Mouse (Mus musculus): ENCODE results near the gene Gm36864. TPM values are rescaled to one million over a fixed set of nuclear protein-coding genes. Genes with fewer than 3 reads are reported as not detected.

Gene Gm36864
- polyA plus RNA-seq, 1 experiment from 2014 or later, result not detected

DNA sequence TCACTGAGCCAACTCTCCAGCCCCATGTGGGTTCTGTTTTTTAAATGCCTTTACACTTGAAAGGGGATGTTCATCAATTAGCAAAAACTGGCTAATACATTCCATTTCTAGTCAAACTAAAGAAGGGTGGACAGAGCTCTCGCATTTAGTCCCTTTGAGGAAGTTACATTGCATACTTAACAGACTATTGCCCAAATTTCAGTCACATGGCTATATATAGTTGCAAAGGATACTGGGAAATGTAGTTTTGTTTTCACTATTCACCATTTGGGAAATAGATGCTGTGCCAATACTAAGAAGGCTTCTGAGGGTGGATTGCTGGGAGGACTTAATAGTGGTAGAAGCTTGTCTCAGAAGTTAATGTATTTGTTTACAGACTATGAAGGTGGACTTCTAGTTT, 45.0 kb downstream of the Gm36864 start:
- peaks cover 2% of the 10 kb centered on the region; the same call in 1 of the 2 replicates for H3K9me3 ChIP-seq (ENCODE audit: control insufficient read depth, low read length)

GRCm38 (mm10) chr7:44281586-44281985, 45.6 kb downstream of the Gm36864 start:
- Histone ChIP-seq H3K27ac (ENCODE audit: low read depth, low read length) (no peak overlapping the region), H3K9me3 (ENCODE audit: control insufficient read depth, low read length) (peaks cover 2% of the 10 kb centered on the region; the same call in 1 of the 2 replicates), H3K9ac (ENCODE audit: low read depth, low read length) (no peak overlapping the region), H3K27me3 (ENCODE audit: control insufficient read depth, insufficient read depth, low read length) (no peaks in the 10 kb centered on the region), H3K4me3 (ENCODE audit: low read length) (no peak overlapping the region), H3K4me2 (replicated peaks; ENCODE audit: low read depth, low read length) (no peak overlapping the region), H3K36me3 (ENCODE audit: control insufficient read depth, insufficient read depth, low read length) (no peaks in the 10 kb centered on the region), H3K4me1 (ENCODE audit: control insufficient read depth, insufficient read depth, low read length) (no peaks in the 10 kb centered on the region)
- WGBS, result 79% methylated on average over 7 of the region's 7 CpGs
- ATAC-seq (ENCODE audit: low FRiP score, low TSS enrichment), result no peak

More for the DNA sequence above, 45.0 kb downstream of the Gm36864 start:
- Histone ChIP-seq H3K4me1 (ENCODE audit: control insufficient read depth, insufficient read depth, low read length) (no peaks in the 10 kb centered on the region), H3K27me3 (ENCODE audit: control insufficient read depth, insufficient read depth, low read length) (no peaks in the 10 kb centered on the region), H3K4me2 (replicated peaks; ENCODE audit: low read depth, low read length) (no peak overlapping the region), H3K27ac (ENCODE audit: low read depth, low read length) (no peak overlapping the region), H3K9ac (ENCODE audit: low read depth, low read length) (no peak overlapping the region), H3K36me3 (ENCODE audit: control insufficient read depth, insufficient read depth, low read length) (no peaks in the 10 kb centered on the region), H3K4me3 (ENCODE audit: low read length) (no peak overlapping the region)
- no peak for ATAC-seq (ENCODE audit: low FRiP score, low TSS enrichment)
- WGBS, result 59% methylated on average over 1 of the region's 1 CpGs

DNA sequence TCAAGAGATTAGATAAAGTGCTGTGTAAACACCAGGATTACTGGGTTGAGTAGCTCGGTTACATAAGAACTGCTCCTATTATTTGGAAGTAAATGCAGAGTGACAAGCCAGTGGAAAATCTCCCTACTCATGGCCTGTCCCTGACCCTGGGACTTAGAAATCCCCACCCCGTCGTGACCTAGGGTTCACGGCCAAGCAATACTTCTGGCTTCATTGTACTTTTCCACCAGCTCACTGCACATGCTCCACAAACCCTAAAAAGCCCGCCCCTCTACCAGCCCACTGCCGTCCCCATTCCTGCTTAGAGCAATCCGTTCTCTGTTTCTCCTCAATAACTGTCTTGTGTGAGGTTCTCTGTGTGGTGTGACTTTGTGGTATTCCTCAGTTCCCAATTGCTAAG, 51.8 kb downstream of the Gm36864 start:
- Histone ChIP-seq H3K9me3 (ENCODE audit: control insufficient read depth, low read length) (no peaks in the 10 kb centered on the region), H3K27ac (ENCODE audit: low read depth, low read length) (no peak overlapping the region), H3K4me2 (replicated peaks; ENCODE audit: low read depth, low read length) (no peak overlapping the region), H3K4me1 (ENCODE audit: control insufficient read depth, insufficient read depth, low read length) (no peaks in the 10 kb centered on the region), H3K9ac (ENCODE audit: low read depth, low read length) (no peak overlapping the region), H3K27me3 (ENCODE audit: control insufficient read depth, insufficient read depth, low read length) (no peaks in the 10 kb centered on the region), H3K4me3 (ENCODE audit: low read length) (no peak overlapping the region), H3K36me3 (ENCODE audit: control insufficient read depth, insufficient read depth, low read length) (no peaks in the 10 kb centered on the region)
- ATAC-seq (ENCODE audit: low FRiP score, low TSS enrichment), result no peak
- 76% methylated on average over 7 of the region's 7 CpGs for WGBS

- Histone ChIP-seq H3K36me3 (ENCODE audit: control insufficient read depth, insufficient read depth, low read length) (no peaks in the 10 kb centered on the region), H3K4me3 (ENCODE audit: low read length) (no peak overlapping the region), H3K27ac (ENCODE audit: low read depth, low read length) (no peak overlapping the region), H3K4me2 (replicated peaks; ENCODE audit: low read depth, low read length) (no peak overlapping the region), H3K9me3 (ENCODE audit: control insufficient read depth, low read length) (no peaks in the 10 kb centered on the region), H3K9ac (ENCODE audit: low read depth, low read length) (no peak overlapping the region), H3K27me3 (ENCODE audit: control insufficient read depth, insufficient read depth, low read length) (no peaks in the 10 kb centered on the region), H3K4me1 (ENCODE audit: control insufficient read depth, insufficient read depth, low read length) (no peaks in the 10 kb centered on the region)
- WGBS, result 80% methylated on average over 4 of the region's 4 CpGs
- ATAC-seq (ENCODE audit: low FRiP score, low TSS enrichment), result no peak
These were observed 55.0 kb downstream of the Gm36864 start for GRCm38 (mm10) chr7:44290986-44291385.

DNA sequence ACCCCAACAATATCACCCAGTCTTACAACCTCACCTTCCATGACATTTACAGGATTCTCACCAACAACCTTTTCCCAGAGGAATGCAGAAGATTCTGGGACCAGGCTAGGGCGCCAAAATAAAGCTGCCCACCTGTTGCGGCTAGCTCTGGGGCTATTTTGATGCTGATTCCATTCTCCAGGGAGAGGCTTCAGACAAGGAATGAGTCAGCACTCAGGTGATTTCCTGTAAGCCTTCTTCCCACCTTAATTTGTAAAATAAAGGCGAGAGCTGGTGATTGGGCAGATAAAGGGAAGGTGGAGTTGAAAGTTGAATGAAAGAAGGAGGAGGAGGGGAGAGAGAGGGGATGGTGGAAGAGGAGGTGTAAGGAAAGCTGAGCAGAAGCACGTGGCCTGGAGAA, 55.4 kb downstream of the Gm36864 start:
- no peaks in the 10 kb centered on the region for H3K4me1 ChIP-seq (ENCODE audit: control insufficient read depth, insufficient read depth, low read length)
- no peak overlapping the region for H3K27ac ChIP-seq (ENCODE audit: low read depth, low read length)
- H3K36me3 ChIP-seq (ENCODE audit: control insufficient read depth, insufficient read depth, low read length), result no peaks in the 10 kb centered on the region
- no peak overlapping the region for H3K4me2 ChIP-seq (replicated peaks; ENCODE audit: low read depth, low read length)
- no peak for ATAC-seq (ENCODE audit: low FRiP score, low TSS enrichment)
- no peak overlapping the region for H3K4me3 ChIP-seq (ENCODE audit: low read length)
- no peaks in the 10 kb centered on the region for H3K9me3 ChIP-seq (ENCODE audit: control insufficient read depth, low read length)
- 53% methylated on average over 4 of the region's 4 CpGs for WGBS
- no peaks in the 10 kb centered on the region for H3K27me3 ChIP-seq (ENCODE audit: control insufficient read depth, insufficient read depth, low read length)
- no peak overlapping the region for H3K9ac ChIP-seq (ENCODE audit: low read depth, low read length)

Other genes starting within 250 kb of the Gm36864 start
- gene Klk1b11, start 240.3 kb upstream of the Gm36864 start, polyA plus RNA-seq (2014; fragmentation: Nextera tagmentation; extraction: Ambion mirVana), result not detected in 2 replicates
- gene Klk1b26, start 224.0 kb upstream of the Gm36864 start, polyA plus RNA-seq (2014; fragmentation: Nextera tagmentation; extraction: Ambion mirVana), result not detected in 2 replicates
- gene Klk1b27, start 183.9 kb upstream of the Gm36864 start, polyA plus RNA-seq (2014; fragmentation: Nextera tagmentation; extraction: Ambion mirVana), result not detected in 2 replicates
- gene Klk1b21, start 133.8 kb upstream of the Gm36864 start, polyA plus RNA-seq (2014; fragmentation: Nextera tagmentation; extraction: Ambion mirVana), result not detected in 2 replicates
- not detected in 2 replicates for gene Klk1b22, start 123.5 kb upstream of the Gm36864 start, polyA plus RNA-seq (2014; fragmentation: Nextera tagmentation; extraction: Ambion mirVana)
- gene Klk1b16, start 99.4 kb upstream of the Gm36864 start, polyA plus RNA-seq (2014; fragmentation: Nextera tagmentation; extraction: Ambion mirVana), result not detected in 2 replicates
- not detected in 2 replicates for gene Klk1b24, start 47.9 kb upstream of the Gm36864 start, polyA plus RNA-seq (2014; fragmentation: Nextera tagmentation; extraction: Ambion mirVana)
- not detected in 2 replicates for gene Klk1b3, start 38.0 kb upstream of the Gm36864 start, polyA plus RNA-seq (2014; fragmentation: Nextera tagmentation; extraction: Ambion mirVana)
- gene Klk1b4, start 28.7 kb upstream of the Gm36864 start, polyA plus RNA-seq (2014; fragmentation: Nextera tagmentation; extraction: Ambion mirVana), result not detected in 2 replicates
- gene Klk1b5, start 20.2 kb upstream of the Gm36864 start, polyA plus RNA-seq (2014; fragmentation: Nextera tagmentation; extraction: Ambion mirVana), result not detected in 2 replicates
- gene Klk1, start 10.8 kb upstream of the Gm36864 start, polyA plus RNA-seq (2014; fragmentation: Nextera tagmentation; extraction: Ambion mirVana), result 0.70 and 2.1 TPM in 2 replicates
- gene 1700028J19Rik, start 10.5 kb downstream of the Gm36864 start, polyA plus RNA-seq (2014; fragmentation: Nextera tagmentation; extraction: Ambion mirVana), result 1.3 and 1.6 TPM in 2 replicates
- 119 and 143 TPM in 2 replicates for gene 2410002F23Rik, start 10.5 kb downstream of the Gm36864 start, polyA plus RNA-seq (2014; fragmentation: Nextera tagmentation; extraction: Ambion mirVana)
- gene Acp4, start 21.2 kb downstream of the Gm36864 start, polyA plus RNA-seq (2014; fragmentation: Nextera tagmentation; extraction: Ambion mirVana), result not detected in 2 replicates
- gene Gm15517, start 25.3 kb downstream of the Gm36864 start, polyA plus RNA-seq (2014; fragmentation: Nextera tagmentation; extraction: Ambion mirVana), result not detected in 2 replicates
- 3.4 TPM in 2 replicates for gene Clec11a, start 70.7 kb downstream of the Gm36864 start, polyA plus RNA-seq (2014; fragmentation: Nextera tagmentation; extraction: Ambion mirVana)
- gene Shank1, start 74.1 kb downstream of the Gm36864 start, polyA plus RNA-seq (2014; fragmentation: Nextera tagmentation; extraction: Ambion mirVana), result 1.3 and 1.9 TPM in 2 replicates
- gene Syt3, start 147.9 kb downstream of the Gm36864 start, polyA plus RNA-seq (2014; fragmentation: Nextera tagmentation; extraction: Ambion mirVana), result 1.4 and 2.3 TPM in 2 replicates
- 1.0 and 1.5 TPM in 2 replicates for gene 1700008O03Rik, start 149.6 kb downstream of the Gm36864 start, polyA plus RNA-seq (2014; fragmentation: Nextera tagmentation; extraction: Ambion mirVana)
- 0.50 and 0.70 TPM in 2 replicates for gene Lrrc4b, start 192.8 kb downstream of the Gm36864 start, polyA plus RNA-seq (2014; fragmentation: Nextera tagmentation; extraction: Ambion mirVana)
- gene Aspdh, start 229.2 kb downstream of the Gm36864 start, polyA plus RNA-seq (2014; fragmentation: Nextera tagmentation; extraction: Ambion mirVana), result 0.88 and 1.6 TPM in 2 replicates
- gene Josd2, start 231.8 kb downstream of the Gm36864 start, polyA plus RNA-seq (2014; fragmentation: Nextera tagmentation; extraction: Ambion mirVana), result 64.9 and 78.9 TPM in 2 replicates

All from kidney, embryonic 14.5 days (tissue).